Mouse (Mus musculus): ENCODE measurements at regions not wholly inside any gene's neighbourhood (a gene's known extent, or its start where the extent isn't known, plus 50 kb on each side); places are given as distances from the start of the nearest gene placed in this dataset.

DNA sequence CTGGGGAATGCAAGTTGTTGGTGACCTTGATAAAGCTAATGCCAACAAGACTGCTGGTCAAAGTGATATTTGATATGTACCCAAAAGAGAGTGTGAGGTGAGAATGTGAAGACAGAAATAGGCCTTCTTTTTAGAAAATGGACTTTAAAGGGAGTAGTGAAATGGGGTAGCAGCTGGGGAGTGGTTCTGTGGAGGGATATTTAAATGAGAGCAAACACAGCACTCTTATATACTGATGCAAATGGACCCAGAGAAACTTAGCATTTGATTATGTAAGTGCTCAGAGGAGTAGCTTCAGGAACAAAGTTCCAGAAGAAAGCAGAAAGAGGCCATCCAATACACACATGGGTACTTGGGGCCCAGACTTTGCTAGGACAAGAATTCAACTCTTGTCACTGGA lies 189.7 kb upstream of the Nsun2 start:
- no peaks in the 10 kb centered on the region for H3K4me1 ChIP-seq (ENCODE audit: control insufficient read depth, insufficient read depth, low read length)
- H3K36me3 ChIP-seq (ENCODE audit: control insufficient read depth, insufficient read depth, low read length), result no peaks in the 10 kb centered on the region
- H3K9ac ChIP-seq (replicated peaks; ENCODE audit: low read depth, low read length), result no peak overlapping the region
- no peak overlapping the region for H3K4me2 ChIP-seq (ENCODE audit: low read depth, low read length)
- H3K9me3 ChIP-seq (ENCODE audit: control insufficient read depth, low read length), result no peaks in the 10 kb centered on the region
- H3K4me3 ChIP-seq (ENCODE audit: low read depth, low read length), result no peak overlapping the region
- H3K27me3 ChIP-seq (ENCODE audit: control insufficient read depth, insufficient read depth, low read length), result no peaks in the 10 kb centered on the region
- ATAC-seq (ENCODE audit: low read depth), result no peak
- H3K27ac ChIP-seq (ENCODE audit: low read depth, low read length), result no peak overlapping the region

GRCm38 (mm10) chr13:69357435-69357834 lies 176.1 kb upstream of the Nsun2 start:
- Histone ChIP-seq H3K9ac (replicated peaks; ENCODE audit: low read depth, low read length) (no peak overlapping the region), H3K36me3 (ENCODE audit: control insufficient read depth, insufficient read depth, low read length) (no peaks in the 10 kb centered on the region), H3K9me3 (ENCODE audit: control insufficient read depth, low read length) (no peaks in the 10 kb centered on the region), H3K27me3 (ENCODE audit: control insufficient read depth, insufficient read depth, low read length) (no peaks in the 10 kb centered on the region), H3K4me3 (ENCODE audit: low read depth, low read length) (no peak overlapping the region), H3K27ac (ENCODE audit: low read depth, low read length) (no peak overlapping the region), H3K4me1 (ENCODE audit: control insufficient read depth, insufficient read depth, low read length) (no peaks in the 10 kb centered on the region), H3K4me2 (ENCODE audit: low read depth, low read length) (no peak overlapping the region)
- 95% methylated on average over 6 of the region's 6 CpGs for WGBS
- no peak for ATAC-seq (ENCODE audit: low read depth)

- H3K9ac ChIP-seq (replicated peaks; ENCODE audit: low read depth, low read length), result no peak overlapping the region
- no peaks in the 10 kb centered on the region for H3K9me3 ChIP-seq (ENCODE audit: control insufficient read depth, low read length)
- 30% methylated on average over 1 of the region's 1 CpGs for WGBS
- no peak overlapping the region for H3K4me3 ChIP-seq (ENCODE audit: low read depth, low read length)
- no peak for ATAC-seq (ENCODE audit: low read depth)
- no peak overlapping the region for H3K4me2 ChIP-seq (ENCODE audit: low read depth, low read length)
- no peak overlapping the region for H3K27ac ChIP-seq (ENCODE audit: low read depth, low read length)
- H3K4me1 ChIP-seq (ENCODE audit: control insufficient read depth, insufficient read depth, low read length), result no peaks in the 10 kb centered on the region
- H3K36me3 ChIP-seq (ENCODE audit: control insufficient read depth, insufficient read depth, low read length), result no peaks in the 10 kb centered on the region
- H3K27me3 ChIP-seq (ENCODE audit: control insufficient read depth, insufficient read depth, low read length), result no peaks in the 10 kb centered on the region
These were observed 167.6 kb upstream of the Nsun2 start for GRCm38 (mm10) chr13:69365880-69366490.

GRCm38 (mm10) chr13:69373101-69373815 lies 160.3 kb upstream of the Nsun2 start:
- Histone ChIP-seq H3K27ac (ENCODE audit: low read depth, low read length) (no peak overlapping the region), H3K9me3 (ENCODE audit: control insufficient read depth, low read length) (no peaks in the 10 kb centered on the region), H3K36me3 (ENCODE audit: control insufficient read depth, insufficient read depth, low read length) (no peaks in the 10 kb centered on the region), H3K4me1 (ENCODE audit: control insufficient read depth, insufficient read depth, low read length) (no peaks in the 10 kb centered on the region), H3K9ac (replicated peaks; ENCODE audit: low read depth, low read length) (no peak overlapping the region), H3K27me3 (ENCODE audit: control insufficient read depth, insufficient read depth, low read length) (no peaks in the 10 kb centered on the region), H3K4me2 (ENCODE audit: low read depth, low read length) (no peak overlapping the region), H3K4me3 (ENCODE audit: low read depth, low read length) (no peak overlapping the region)
- 73% methylated on average over 6 of the region's 6 CpGs for WGBS
- no peak for ATAC-seq (ENCODE audit: low read depth)

DNA sequence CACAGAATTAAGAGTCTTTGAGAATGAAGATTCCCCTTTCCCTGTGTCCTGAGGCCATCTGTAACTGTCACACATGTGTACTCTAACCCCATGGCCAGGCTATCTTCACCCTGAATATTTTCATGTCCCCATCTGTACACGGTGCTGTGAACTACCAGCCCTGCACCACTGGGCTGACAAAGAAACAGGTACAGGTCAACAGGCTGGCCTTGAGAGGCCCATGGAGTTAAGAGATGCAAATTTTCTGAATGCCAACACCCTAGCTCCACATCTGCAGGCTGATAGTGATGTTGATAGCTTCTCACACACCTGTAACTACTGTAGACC lies 159.8 kb upstream of the Nsun2 start:
- no peaks in the 10 kb centered on the region for H3K36me3 ChIP-seq (ENCODE audit: control insufficient read depth, insufficient read depth, low read length)
- H3K4me3 ChIP-seq (ENCODE audit: low read depth, low read length), result no peak overlapping the region
- ATAC-seq (ENCODE audit: low read depth), result no peak
- H3K27me3 ChIP-seq (ENCODE audit: control insufficient read depth, insufficient read depth, low read length), result no peaks in the 10 kb centered on the region
- WGBS, result 76% methylated on average over 1 of the region's 1 CpGs
- H3K27ac ChIP-seq (ENCODE audit: low read depth, low read length), result no peak overlapping the region
- H3K4me2 ChIP-seq (ENCODE audit: low read depth, low read length), result no peak overlapping the region
- no peaks in the 10 kb centered on the region for H3K9me3 ChIP-seq (ENCODE audit: control insufficient read depth, low read length)
- H3K9ac ChIP-seq (replicated peaks; ENCODE audit: low read depth, low read length), result no peak overlapping the region
- H3K4me1 ChIP-seq (ENCODE audit: control insufficient read depth, insufficient read depth, low read length), result no peaks in the 10 kb centered on the region

DNA sequence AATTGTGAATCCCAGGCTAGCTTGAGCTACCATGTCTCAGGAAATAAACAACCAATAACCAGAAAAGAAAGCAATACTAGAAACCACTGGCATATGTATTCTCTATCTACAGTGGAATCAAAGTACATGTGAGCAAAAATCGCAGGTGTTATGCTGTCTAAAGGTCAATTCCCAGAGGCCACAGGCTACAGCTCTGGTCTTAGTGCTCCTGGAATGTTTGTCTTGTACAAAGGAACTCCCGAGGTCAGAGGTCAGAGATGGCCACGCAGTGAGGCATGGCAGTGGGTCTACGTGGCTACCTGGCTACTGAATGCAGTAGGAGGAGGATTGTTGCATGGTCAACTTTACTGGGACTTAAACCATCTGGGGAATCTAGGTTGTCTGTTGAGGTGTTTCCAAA lies 153.1 kb upstream of the Nsun2 start:
- 84% methylated on average over 4 of the region's 4 CpGs for WGBS
- H3K36me3 ChIP-seq (ENCODE audit: control insufficient read depth, insufficient read depth, low read length), result no peaks in the 10 kb centered on the region
- no peak for ATAC-seq (ENCODE audit: low read depth)
- no peak overlapping the region for H3K9ac ChIP-seq (replicated peaks; ENCODE audit: low read depth, low read length)
- H3K4me1 ChIP-seq (ENCODE audit: control insufficient read depth, insufficient read depth, low read length), result no peaks in the 10 kb centered on the region
- no peak overlapping the region for H3K4me3 ChIP-seq (ENCODE audit: low read depth, low read length)
- H3K9me3 ChIP-seq (ENCODE audit: control insufficient read depth, low read length), result no peaks in the 10 kb centered on the region
- H3K27me3 ChIP-seq (ENCODE audit: control insufficient read depth, insufficient read depth, low read length), result no peaks in the 10 kb centered on the region
- no peak overlapping the region for H3K4me2 ChIP-seq (ENCODE audit: low read depth, low read length)
- no peak overlapping the region for H3K27ac ChIP-seq (ENCODE audit: low read depth, low read length)

- ATAC-seq (ENCODE audit: low read depth), result no peak
- H3K36me3 ChIP-seq (ENCODE audit: control insufficient read depth, insufficient read depth, low read length), result no peaks in the 10 kb centered on the region
- no peaks in the 10 kb centered on the region for H3K4me1 ChIP-seq (ENCODE audit: control insufficient read depth, insufficient read depth, low read length)
- no peaks in the 10 kb centered on the region for H3K9me3 ChIP-seq (ENCODE audit: control insufficient read depth, low read length)
- H3K9ac ChIP-seq (replicated peaks; ENCODE audit: low read depth, low read length), result no peak overlapping the region
- no peak overlapping the region for H3K4me2 ChIP-seq (ENCODE audit: low read depth, low read length)
- H3K27ac ChIP-seq (ENCODE audit: low read depth, low read length), result no peak overlapping the region
- H3K4me3 ChIP-seq (ENCODE audit: low read depth, low read length), result no peak overlapping the region
- no peaks in the 10 kb centered on the region for H3K27me3 ChIP-seq (ENCODE audit: control insufficient read depth, insufficient read depth, low read length)
These were observed 148.8 kb upstream of the Nsun2 start for GRCm38 (mm10) chr13:69384767-69385166.

GRCm38 (mm10) chr13:69392917-69393827 lies 140.4 kb upstream of the Nsun2 start:
- H3K36me3 ChIP-seq (ENCODE audit: control insufficient read depth, insufficient read depth, low read length), result no peaks in the 10 kb centered on the region
- H3K4me3 ChIP-seq (ENCODE audit: low read depth, low read length), result no peak overlapping the region
- WGBS, result 84% methylated on average over 11 of the region's 11 CpGs
- H3K9ac ChIP-seq (replicated peaks; ENCODE audit: low read depth, low read length), result no peak overlapping the region
- no peaks in the 10 kb centered on the region for H3K27me3 ChIP-seq (ENCODE audit: control insufficient read depth, insufficient read depth, low read length)
- no peaks in the 10 kb centered on the region for H3K4me1 ChIP-seq (ENCODE audit: control insufficient read depth, insufficient read depth, low read length)
- no peak overlapping the region for H3K4me2 ChIP-seq (ENCODE audit: low read depth, low read length)
- no peaks in the 10 kb centered on the region; the same call in 1 of the 2 replicates for H3K9me3 ChIP-seq (ENCODE audit: control insufficient read depth, low read length)
- ATAC-seq (ENCODE audit: low read depth), result no peak
- H3K27ac ChIP-seq (ENCODE audit: low read depth, low read length), result no peak overlapping the region

GRCm38 (mm10) chr13:69394544-69394943 lies 139.0 kb upstream of the Nsun2 start:
- Histone ChIP-seq H3K9me3 (ENCODE audit: control insufficient read depth, low read length) (no peaks in the 10 kb centered on the region; the same call in 1 of the 2 replicates), H3K36me3 (ENCODE audit: control insufficient read depth, insufficient read depth, low read length) (no peaks in the 10 kb centered on the region), H3K27ac (ENCODE audit: low read depth, low read length) (no peak overlapping the region), H3K27me3 (ENCODE audit: control insufficient read depth, insufficient read depth, low read length) (no peaks in the 10 kb centered on the region), H3K9ac (replicated peaks; ENCODE audit: low read depth, low read length) (no peak overlapping the region), H3K4me1 (ENCODE audit: control insufficient read depth, insufficient read depth, low read length) (no peaks in the 10 kb centered on the region), H3K4me2 (ENCODE audit: low read depth, low read length) (no peak overlapping the region), H3K4me3 (ENCODE audit: low read depth, low read length) (no peak overlapping the region)
- ATAC-seq (ENCODE audit: low read depth), result no peak
- WGBS, result 92% methylated on average over 4 of the region's 4 CpGs

All from neural tube, embryonic 14.5 days (tissue).